Mouse (Mus musculus) midbrain, embryonic 16.5 days (tissue): ENCODE measurements around the gene Gnat2. TPM values are rescaled to one million over a fixed set of nuclear protein-coding genes. Genes with fewer than 3 reads are reported as not detected.

Experiments
- ATAC-seq: fragments of 200-750 bp; cut with Nextera tagmentation; 2 replicates; pipeline ENCODE4 v1.8.0; 2017; ENCODE audit warnings: moderate TSS enrichment
- H3K27ac ChIP-seq: fragments of 300-500 bp; sonication (generic); 2 replicates; pipeline ENCODE4 v1.5.1; 2014; ENCODE audit warnings: mild to moderate bottlenecking, low read length, mixed read lengths
- H3K27me3 ChIP-seq: fragments of 300-500 bp; sonication (generic); 2 replicates; pipeline ENCODE4 v1.6.1; 2014; ENCODE audit warnings: low read depth, low read length, mixed read lengths; ENCODE audit not compliant: control insufficient read depth, insufficient read depth
- H3K36me3 ChIP-seq: fragments of 300-500 bp; sonication (generic); 2 replicates; pipeline ENCODE4 v1.6.1; 2014; ENCODE audit warnings: mild to moderate bottlenecking, low read length, moderate library complexity, mixed read lengths; ENCODE audit not compliant: control insufficient read depth, insufficient read depth
- H3K4me1 ChIP-seq: fragments of 300-500 bp; sonication (generic); 2 replicates; pipeline ENCODE4 v1.6.1; 2014; ENCODE audit warnings: mild to moderate bottlenecking, low read length, mixed read lengths; ENCODE audit not compliant: control insufficient read depth, insufficient read depth
- H3K4me2 ChIP-seq: fragments of 300-500 bp; sonication (generic); 2 replicates; pipeline ENCODE4 v1.6.1; 2014; ENCODE audit warnings: mild to moderate bottlenecking, low read length, mixed read lengths
- H3K4me3 ChIP-seq: fragments of 300-500 bp; sonication (generic); 2 replicates; pipeline ENCODE4 v1.5.1; 2014; ENCODE audit warnings: low read depth, mild to moderate bottlenecking, low read length, moderate library complexity, mixed read lengths
- H3K9ac ChIP-seq: fragments of 300-500 bp; sonication (generic); 2 replicates; pipeline ENCODE4 v1.6.1; 2014; ENCODE audit warnings: low read depth, low read length, mixed read lengths
- H3K9me3 ChIP-seq: fragments of 300-500 bp; sonication (generic); replicated peaks from 2 replicates; pipeline ENCODE4 v1.6.1; 2014; ENCODE audit warnings: mild to moderate bottlenecking, low read length, mixed read lengths; ENCODE audit not compliant: control insufficient read depth, poor library complexity, severe bottlenecking
- WGBS: fragments of 180-500 bp; shearing (Covaris S2); extraction: QIAGEN DNeasy Blood & Tissue Kit; methylation state at CpG from one replicate; pipeline ENCODE4 v1.1.7; 2014; 5-methylcytosine and 5-hydroxymethylcytosine counted together
- polyA plus RNA-seq: library from polyadenylated mRNA; unstranded; fragments of >200 nt; fragmentation: Nextera tagmentation; extraction: Ambion mirVana; gene quantifications from 2 replicates; pipeline ENCODE4 v1.2.1, GENCODE M21; 2015

Gnat2 gene
- polyA plus RNA-seq, 1 experiment from 2014 or later: 0.15 TPM

DNA sequence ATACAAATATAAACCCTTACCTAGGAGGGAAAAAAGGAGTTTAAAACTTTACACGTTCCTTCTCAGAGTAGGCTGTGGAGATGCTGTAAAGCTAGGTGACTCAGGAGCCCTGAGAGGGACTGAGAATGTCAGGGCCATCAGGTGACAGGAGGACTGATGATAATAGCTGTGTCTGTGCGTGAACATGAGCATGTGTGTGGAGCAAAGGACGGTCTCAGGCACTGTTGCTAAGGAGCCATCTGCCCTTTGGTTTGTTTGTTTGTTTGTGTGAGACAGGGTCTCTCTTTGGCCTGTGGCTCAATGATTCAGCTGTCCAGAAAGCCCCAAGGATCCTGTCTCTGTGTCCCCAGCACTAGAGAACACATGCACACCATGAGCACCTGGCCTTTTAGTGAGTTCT is 28.5 kb downstream of the Gnat2 start:
- ATAC-seq: no peak
- no peak overlapping the region for H3K4me3 ChIP-seq
- H3K9me3 ChIP-seq: no peaks in the 10 kb centered on the region
- no peak overlapping the region for H3K4me2 ChIP-seq
- H3K36me3 ChIP-seq: peaks cover 8% of the 10 kb centered on the region
- no peak overlapping the region for H3K9ac ChIP-seq
- H3K27me3 ChIP-seq: no peaks in the 10 kb centered on the region
- WGBS: 93% methylated on average over 3 of the region's 3 CpGs
- H3K4me1 ChIP-seq: no peaks in the 10 kb centered on the region
- no peak overlapping the region for H3K27ac ChIP-seq

DNA sequence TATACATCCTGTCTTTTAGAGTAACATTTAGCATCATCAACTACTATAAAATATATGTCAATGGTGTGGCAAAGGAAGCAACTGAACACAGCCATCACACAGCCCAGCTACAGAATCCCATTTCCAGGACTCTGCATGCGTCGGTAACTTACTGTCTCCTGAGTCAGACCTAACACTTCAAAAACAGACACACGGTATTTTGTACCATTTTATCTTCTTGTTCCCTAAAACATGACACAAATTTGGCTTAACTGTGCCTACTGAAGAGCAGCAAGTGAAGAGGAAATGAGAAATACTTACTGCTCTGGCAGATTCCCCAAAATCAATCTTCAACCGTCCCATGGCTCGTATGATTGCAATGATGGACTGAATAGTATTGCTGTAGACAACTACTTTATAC is 30.7 kb downstream of the Gnat2 start:
- H3K4me1 ChIP-seq: no peaks in the 10 kb centered on the region
- peaks cover 2% of the 10 kb centered on the region; the same call in 1 of the 2 replicates for H3K36me3 ChIP-seq
- 93% methylated on average over 5 of the region's 5 CpGs for WGBS
- H3K27me3 ChIP-seq: no peaks in the 10 kb centered on the region
- H3K4me3 ChIP-seq: no peak overlapping the region
- ATAC-seq: no peak
- H3K9ac ChIP-seq: no peak overlapping the region
- H3K9me3 ChIP-seq: no peaks in the 10 kb centered on the region
- no peak overlapping the region for H3K27ac ChIP-seq
- no peak overlapping the region for H3K4me2 ChIP-seq

DNA sequence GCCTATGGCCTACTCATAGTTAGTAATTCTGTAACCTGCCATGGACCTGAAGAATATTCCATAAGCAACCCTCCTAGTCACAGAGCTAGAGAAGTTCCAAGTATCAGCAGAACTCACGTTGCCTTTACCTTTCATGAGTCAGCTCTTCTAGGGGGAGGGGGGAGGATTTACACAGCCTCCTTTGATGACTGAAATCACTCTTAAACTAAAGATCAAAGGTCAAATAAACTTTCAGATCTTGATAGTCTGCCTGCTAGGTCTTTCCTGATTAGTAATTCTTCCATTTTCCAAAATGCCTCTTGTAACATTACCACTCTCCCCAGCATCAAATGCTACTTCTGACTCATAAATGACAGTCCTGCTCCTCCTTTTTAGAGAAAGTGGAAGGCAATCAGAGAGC is 31.5 kb downstream of the Gnat2 start:
- no peak overlapping the region for H3K4me3 ChIP-seq
- 60% methylated on average over 1 of the region's 1 CpGs for WGBS
- ATAC-seq: no peak

DNA sequence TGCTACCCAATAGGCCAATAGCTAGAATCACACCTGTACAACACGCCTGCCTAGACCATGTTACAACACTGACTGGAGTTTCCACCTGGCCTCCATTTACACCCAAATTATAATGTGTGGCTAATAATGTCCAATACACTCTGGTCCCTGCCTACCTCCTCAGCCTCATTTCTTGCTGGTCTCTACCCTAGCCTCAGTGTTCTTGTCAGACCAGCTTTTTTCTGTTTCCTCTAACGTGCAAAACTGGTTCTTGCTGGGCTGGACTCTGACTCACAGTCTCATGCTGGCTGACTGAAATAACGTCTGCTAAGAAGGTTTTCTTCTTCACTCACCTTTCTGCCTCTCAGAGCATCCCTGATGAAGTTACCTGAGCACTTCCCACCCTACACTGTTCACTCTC is 33.7 kb downstream of the Gnat2 start:
- Histone ChIP-seq H3K27me3 (no peaks in the 10 kb centered on the region), H3K27ac (no peak overlapping the region), H3K9ac (no peak overlapping the region), H3K4me3 (no peak overlapping the region), H3K9me3 (no peaks in the 10 kb centered on the region), H3K4me1 (no peaks in the 10 kb centered on the region), H3K36me3 (no peaks in the 10 kb centered on the region), H3K4me2 (no peak overlapping the region)
- no peak for ATAC-seq
- 96% methylated on average over 3 of the region's 3 CpGs for WGBS

More for the DNA sequence above, 31.5 kb downstream of the Gnat2 start:
- no peaks in the 10 kb centered on the region for H3K9me3 ChIP-seq
- no peaks in the 10 kb centered on the region for H3K27me3 ChIP-seq
- no peaks in the 10 kb centered on the region for H3K4me1 ChIP-seq
- no peak overlapping the region for H3K4me2 ChIP-seq
- no peaks in the 10 kb centered on the region for H3K36me3 ChIP-seq
- H3K27ac ChIP-seq: no peak overlapping the region
- H3K9ac ChIP-seq: no peak overlapping the region

DNA sequence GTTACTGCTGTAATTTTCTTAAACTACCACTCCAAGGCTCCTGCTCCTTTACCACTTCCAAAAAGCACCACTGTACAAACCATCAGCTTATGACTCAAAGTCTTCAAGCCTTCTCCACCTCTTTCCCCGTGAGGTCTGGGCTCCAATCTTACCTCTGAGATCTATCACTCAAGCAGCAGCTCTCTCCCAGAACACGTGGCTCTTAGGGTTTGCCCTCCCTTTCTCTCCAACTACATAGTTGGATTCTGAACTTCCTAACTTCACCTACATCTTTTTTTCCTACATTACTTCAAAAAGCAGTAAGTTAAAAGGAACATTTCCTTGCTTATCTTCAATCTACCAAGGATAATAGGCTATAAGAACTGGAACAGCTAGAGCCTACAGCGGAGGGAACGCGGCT is 35.9 kb downstream of the Gnat2 start:
- no peak overlapping the region for H3K4me3 ChIP-seq
- no peak overlapping the region for H3K4me2 ChIP-seq
- no peaks in the 10 kb centered on the region for H3K9me3 ChIP-seq
- H3K4me1 ChIP-seq: no peaks in the 10 kb centered on the region
- ATAC-seq: no peak
- no peak overlapping the region for H3K27ac ChIP-seq
- no peaks in the 10 kb centered on the region for H3K27me3 ChIP-seq
- H3K9ac ChIP-seq: no peak overlapping the region
- H3K36me3 ChIP-seq: no peaks in the 10 kb centered on the region
- WGBS: 88% methylated on average over 5 of the region's 5 CpGs

DNA sequence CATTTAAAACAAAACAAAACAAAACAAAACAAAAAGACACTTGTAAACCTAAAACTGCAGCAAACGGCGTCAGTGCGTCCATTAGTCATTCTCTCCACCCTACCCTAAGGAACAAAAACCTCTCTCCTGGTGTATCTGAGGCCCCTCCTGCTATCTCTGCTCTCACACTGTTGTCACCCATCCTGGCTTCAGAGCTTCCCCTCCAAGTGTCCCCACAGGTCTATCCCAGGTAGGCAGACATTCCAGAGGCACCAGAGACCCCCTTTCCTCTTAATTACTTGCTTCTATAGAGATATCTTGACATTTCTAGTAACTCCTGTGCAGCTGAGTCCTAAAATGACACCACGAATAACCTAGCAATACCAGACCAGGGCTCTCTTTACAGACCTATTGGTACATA is 36.8 kb downstream of the Gnat2 start:
- H3K4me2 ChIP-seq: no peak overlapping the region
- H3K27me3 ChIP-seq: no peaks in the 10 kb centered on the region
- H3K9me3 ChIP-seq: no peaks in the 10 kb centered on the region
- H3K36me3 ChIP-seq: no peaks in the 10 kb centered on the region
- 0 out of 2 replicates have a peak, but pooled peaks cover 2% of the 10 kb centered on the region for H3K4me1 ChIP-seq
- H3K4me3 ChIP-seq: no peak overlapping the region
- H3K27ac ChIP-seq: no peak overlapping the region
- no peak for ATAC-seq
- H3K9ac ChIP-seq: no peak overlapping the region
- WGBS: 91% methylated on average over 4 of the region's 4 CpGs

DNA sequence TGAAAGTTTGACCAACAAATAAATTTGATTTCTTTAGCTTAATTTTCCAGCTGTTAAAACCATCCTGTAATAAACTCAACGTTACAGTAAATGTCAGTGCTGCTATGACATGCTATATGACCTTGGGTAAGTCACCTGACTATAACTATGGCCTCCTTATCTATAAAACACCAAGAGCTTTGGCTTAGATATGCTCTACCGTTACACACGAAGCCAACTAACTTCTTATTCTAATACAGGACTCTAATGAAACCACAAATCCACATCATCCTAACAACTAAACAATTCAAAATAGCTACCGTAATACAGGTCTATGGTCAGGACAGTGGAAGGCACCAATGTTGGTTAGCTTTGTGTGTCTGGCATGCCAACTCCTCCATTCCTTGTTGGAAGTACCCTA is 37.2 kb downstream of the Gnat2 start:
- 93% methylated on average over 4 of the region's 4 CpGs for WGBS
- Histone ChIP-seq H3K4me2 (no peak overlapping the region), H3K27ac (no peak overlapping the region), H3K4me1 (peaks cover 5% of the 10 kb centered on the region), H3K27me3 (no peaks in the 10 kb centered on the region), H3K9ac (no peak overlapping the region), H3K9me3 (no peaks in the 10 kb centered on the region), H3K36me3 (no peaks in the 10 kb centered on the region), H3K4me3 (no peak overlapping the region)
- no peak for ATAC-seq

DNA sequence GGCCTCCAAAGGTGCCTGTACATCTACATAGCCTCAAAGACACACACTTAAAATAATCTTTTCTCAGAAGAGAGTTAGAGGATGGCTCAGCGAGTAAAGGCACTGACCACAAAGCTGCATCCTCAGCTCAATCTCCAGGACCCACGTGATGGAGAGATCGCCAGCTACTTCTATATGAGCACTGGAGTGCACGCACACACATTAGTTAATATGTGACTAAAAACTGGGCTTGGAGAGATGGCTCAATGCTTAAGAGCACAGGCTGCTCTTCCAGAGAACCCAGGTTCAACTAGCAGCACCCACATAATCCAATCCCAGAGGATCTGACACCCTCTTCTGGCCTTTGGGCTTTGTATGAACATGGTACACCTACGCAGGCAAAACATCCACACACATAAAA is 38.6 kb downstream of the Gnat2 start:
- Histone ChIP-seq H3K27ac (no peak overlapping the region), H3K4me3 (no peak overlapping the region), H3K27me3 (no peaks in the 10 kb centered on the region), H3K9ac (no peak overlapping the region), H3K36me3 (no peaks in the 10 kb centered on the region), H3K9me3 (no peaks in the 10 kb centered on the region), H3K4me2 (no peak overlapping the region), H3K4me1 (peaks cover 9% of the 10 kb centered on the region)
- ATAC-seq: no peak
- 91% methylated on average over 5 of the region's 5 CpGs for WGBS

DNA sequence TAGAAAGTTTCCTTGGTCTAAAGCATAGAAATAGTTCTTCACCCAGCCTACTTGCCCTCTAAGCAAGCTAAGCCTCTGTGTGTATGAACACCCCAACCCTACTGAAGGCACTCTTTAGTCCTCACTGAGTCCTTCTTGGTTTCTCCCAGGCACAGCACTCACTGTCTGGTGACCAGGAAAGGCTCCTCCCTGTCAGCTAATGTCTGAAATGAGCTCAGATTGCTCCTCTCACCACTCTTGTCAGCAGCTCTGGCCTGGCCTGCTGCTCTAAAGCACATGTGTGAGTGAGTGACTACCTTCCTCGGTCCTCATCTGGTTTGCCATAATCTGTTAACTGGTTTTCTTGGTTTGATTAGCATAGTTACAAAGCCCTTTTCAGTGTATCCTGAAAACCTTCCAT is 39.2 kb downstream of the Gnat2 start:
- WGBS: 86% methylated on average over 1 of the region's 1 CpGs
- no peaks in the 10 kb centered on the region for H3K36me3 ChIP-seq
- H3K9ac ChIP-seq: no peak overlapping the region
- H3K4me1 ChIP-seq: peaks cover 9% of the 10 kb centered on the region
- no peak overlapping the region for H3K27ac ChIP-seq
- ATAC-seq: no peak
- H3K9me3 ChIP-seq: no peaks in the 10 kb centered on the region
- H3K27me3 ChIP-seq: no peaks in the 10 kb centered on the region
- no peak overlapping the region for H3K4me3 ChIP-seq
- no peak overlapping the region for H3K4me2 ChIP-seq

DNA sequence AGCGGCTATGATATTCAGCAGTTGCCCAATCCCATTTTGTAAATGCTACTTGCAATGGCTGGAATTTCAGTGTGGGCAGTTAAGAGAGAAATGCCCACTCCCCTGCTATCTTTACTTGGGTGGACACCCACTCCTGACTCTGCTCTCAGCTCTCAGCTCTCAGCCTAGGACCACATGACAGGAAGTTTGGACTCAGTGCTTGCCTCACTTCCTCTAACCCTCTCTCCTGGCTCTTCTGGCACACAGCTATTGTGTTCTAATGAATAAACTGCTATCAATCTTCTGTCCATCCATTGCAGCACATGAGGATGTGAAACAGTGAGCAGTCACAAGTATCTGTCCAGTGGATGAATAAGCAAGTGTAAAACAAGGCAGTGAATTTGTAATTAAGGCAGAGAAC is 39.9 kb downstream of the Gnat2 start:
- Histone ChIP-seq H3K27me3 (no peaks in the 10 kb centered on the region), H3K4me2 (no peak overlapping the region), H3K36me3 (no peaks in the 10 kb centered on the region), H3K9ac (no peak overlapping the region), H3K4me1 (peaks cover 9% of the 10 kb centered on the region), H3K27ac (no peak overlapping the region), H3K9me3 (no peaks in the 10 kb centered on the region), H3K4me3 (no peak overlapping the region)
- 79% methylated on average over 1 of the region's 1 CpGs for WGBS
- no peak for ATAC-seq
